Mouse (Mus musculus) midbrain, embryonic 14.5 days (tissue): ENCODE results near the gene 2010111I01Rik. TPM values are rescaled to one million over a fixed set of nuclear protein-coding genes. Genes with fewer than 3 reads are reported as not detected.
A peak's percentile ranks its signal among the peaks of the same experiment; 100 is the strongest.

Source experiments
- ATAC-seq: fragments of 200-750 bp; cut with Nextera tagmentation; 2 replicates; pipeline ENCODE4 v1.8.0; 2017; ENCODE audit warnings: moderate number of reproducible peaks, moderate library complexity; ENCODE audit not compliant: low FRiP score, low TSS enrichment
- DNase-seq: peaks from one replicate; pipeline ENCODE4 v3.0.0-alpha.2; 2015
- H3K27ac ChIP-seq: fragments of 300-500 bp; sonication (generic); replicated peaks from 2 replicates; pipeline ENCODE4 v1.5.1; 2014; ENCODE audit warnings: mild to moderate bottlenecking, low read depth, low read length, moderate library complexity
- H3K27me3 ChIP-seq: fragments of 300-500 bp; sonication (generic); 2 replicates; pipeline ENCODE4 v1.6.1; 2014; ENCODE audit warnings: low read length, control low read depth, mixed read lengths; ENCODE audit not compliant: control insufficient read depth, insufficient read depth
- H3K36me3 ChIP-seq: fragments of 300-500 bp; sonication (generic); 2 replicates; pipeline ENCODE4 v1.6.1; 2014; ENCODE audit warnings: low read length, control low read depth; ENCODE audit not compliant: control insufficient read depth, insufficient read depth
- H3K4me1 ChIP-seq: fragments of 300-500 bp; sonication (generic); 2 replicates; pipeline ENCODE4 v1.6.1; 2014; ENCODE audit warnings: mild to moderate bottlenecking, antibody characterized with exemption, low read length, control low read depth; ENCODE audit not compliant: control insufficient read depth, insufficient read depth
- H3K4me2 ChIP-seq: fragments of 300-500 bp; sonication (generic); 2 replicates; pipeline ENCODE4 v1.6.1; 2014; ENCODE audit warnings: mild to moderate bottlenecking, low read length, moderate library complexity
- H3K4me3 ChIP-seq: fragments of 300-500 bp; sonication (generic); replicated peaks from 2 replicates; pipeline ENCODE4 v1.5.1; 2014; ENCODE audit warnings: low read depth, low read length
- H3K9ac ChIP-seq: fragments of 300-500 bp; sonication (generic); replicated peaks from 2 replicates; pipeline ENCODE4 v1.6.1; 2014; ENCODE audit warnings: mild to moderate bottlenecking, low read length, moderate library complexity
- H3K9me3 ChIP-seq: fragments of 300-500 bp; sonication (generic); 2 replicates; pipeline ENCODE4 v1.6.1; 2016; ENCODE audit warnings: low read length, control low read depth, mixed read lengths; ENCODE audit not compliant: control insufficient read depth
- WGBS: fragments of 180-500 bp; shearing (Covaris S2); extraction: QIAGEN DNeasy Blood & Tissue Kit; methylation state at CpG from one replicate; pipeline ENCODE4 v1.1.7; 2014; 5-methylcytosine and 5-hydroxymethylcytosine counted together
- polyA plus RNA-seq: library from polyadenylated mRNA; unstranded; fragments of >200 nt; fragmentation: Nextera tagmentation; extraction: Ambion mirVana; gene quantifications from 2 replicates; pipeline ENCODE4 v1.2.1, GENCODE M21; 2014

Gene 2010111I01Rik
- polyA plus RNA-seq, 1 experiment from 2014 or later = 32.0 TPM

GRCm38 (mm10) chr13:63187145-63188143 lies 222.8 kb downstream of the 2010111I01Rik start:
- Histone ChIP-seq H3K27ac (no peak overlapping the region), H3K4me1 (no peaks in the 10 kb centered on the region; the same call in 1 of the 2 replicates), H3K9me3 (no peaks in the 10 kb centered on the region), H3K4me2 (no peak overlapping the region), H3K27me3 (no peaks in the 10 kb centered on the region), H3K36me3 (peaks cover 5% of the 10 kb centered on the region; the same call in 1 of the 2 replicates), H3K4me3 (no peak overlapping the region), H3K9ac (no peak overlapping the region)
- DNase-seq = no peak
- no peak for ATAC-seq
- WGBS = 84% methylated on average over 13 of the region's 13 CpGs

DNA sequence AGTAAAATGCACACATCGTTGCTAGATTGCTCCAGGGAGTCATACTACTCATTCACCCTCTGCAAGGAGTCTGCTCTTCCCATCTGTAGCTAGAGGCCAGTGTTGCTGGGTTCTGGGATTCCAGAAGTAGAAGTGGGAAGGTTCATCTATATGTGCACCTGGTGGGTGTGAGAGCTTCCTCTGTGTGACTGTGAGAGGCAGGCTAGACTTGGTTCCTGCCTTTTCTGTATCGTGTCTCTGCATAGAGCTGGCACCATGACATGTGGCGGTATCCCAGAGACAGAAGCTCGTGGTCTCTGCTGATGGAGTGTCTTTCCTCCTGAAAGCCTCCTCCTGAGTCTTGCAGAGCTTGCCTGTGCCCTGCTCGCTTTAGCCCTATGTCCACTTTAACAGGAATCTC lies 223.6 kb downstream of the 2010111I01Rik start:
- Histone ChIP-seq H3K4me2 (no peak overlapping the region), H3K36me3 (peaks cover 5% of the 10 kb centered on the region; the same call in 1 of the 2 replicates), H3K4me1 (no peaks in the 10 kb centered on the region; the same call in 1 of the 2 replicates), H3K9me3 (no peaks in the 10 kb centered on the region), H3K4me3 (no peak overlapping the region), H3K9ac (no peak overlapping the region), H3K27ac (no peak overlapping the region), H3K27me3 (no peaks in the 10 kb centered on the region)
- ATAC-seq = no peak
- 83% methylated on average over 5 of the region's 5 CpGs for WGBS
- no peak for DNase-seq

DNA sequence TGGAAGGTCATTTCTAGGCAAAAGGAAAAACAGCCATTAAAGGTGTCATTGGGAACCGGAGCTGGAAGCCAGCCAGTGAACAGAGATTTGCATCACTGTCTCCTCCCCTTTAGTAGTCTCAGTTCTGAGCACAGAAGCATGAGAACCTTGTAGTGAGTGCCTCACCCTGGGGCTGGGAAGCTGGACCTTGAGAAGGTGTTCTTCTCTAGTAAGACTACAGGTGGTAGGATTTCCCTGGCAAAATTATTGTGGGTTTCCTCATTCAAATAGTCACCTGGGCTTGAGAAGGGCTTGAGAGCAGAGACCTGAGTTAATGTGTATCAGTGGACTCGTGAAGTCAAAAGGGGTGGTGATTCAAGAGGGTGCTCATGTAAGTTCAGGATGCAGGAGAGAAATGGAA lies 224.1 kb downstream of the 2010111I01Rik start:
- Histone ChIP-seq H3K4me3 (no peak overlapping the region), H3K4me1 (no peaks in the 10 kb centered on the region; the same call in 1 of the 2 replicates), H3K27ac (no peak overlapping the region), H3K4me2 (no peak overlapping the region), H3K9ac (no peak overlapping the region), H3K36me3 (peaks cover 5% of the 10 kb centered on the region; the same call in 1 of the 2 replicates), H3K9me3 (no peaks in the 10 kb centered on the region), H3K27me3 (no peaks in the 10 kb centered on the region)
- no peak for ATAC-seq
- DNase-seq = peak; percentile 23
- 67% methylated on average over 2 of the region's 2 CpGs for WGBS

DNA sequence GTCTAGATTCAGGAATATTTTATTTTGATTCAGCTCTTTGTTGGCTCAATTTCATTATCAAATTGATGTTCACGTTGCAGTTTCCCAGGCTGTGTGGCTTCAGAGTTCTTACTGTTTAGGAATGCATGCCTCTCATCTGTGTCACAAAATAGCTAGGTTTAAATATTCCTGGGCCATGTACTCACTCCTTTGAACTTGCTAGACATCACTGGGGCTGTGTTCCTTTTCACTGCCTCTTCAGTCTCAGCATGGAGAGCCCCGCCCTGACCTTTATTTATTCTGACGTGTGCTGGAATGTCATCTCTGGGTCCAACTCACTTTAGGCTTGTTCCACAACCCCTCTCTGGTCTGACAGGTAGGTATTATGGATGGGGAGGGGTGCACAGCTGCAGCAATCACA lies 228.7 kb downstream of the 2010111I01Rik start:
- no peak for DNase-seq
- Histone ChIP-seq H3K27me3 (no peaks in the 10 kb centered on the region), H3K4me1 (no peaks in the 10 kb centered on the region), H3K4me3 (no peak overlapping the region), H3K4me2 (no peak overlapping the region), H3K36me3 (peaks cover 5% of the 10 kb centered on the region; the same call in 1 of the 2 replicates), H3K9ac (no peak overlapping the region), H3K27ac (no peak overlapping the region), H3K9me3 (no peaks in the 10 kb centered on the region)
- no peak for ATAC-seq
- WGBS = 57% methylated on average over 3 of the region's 3 CpGs

DNA sequence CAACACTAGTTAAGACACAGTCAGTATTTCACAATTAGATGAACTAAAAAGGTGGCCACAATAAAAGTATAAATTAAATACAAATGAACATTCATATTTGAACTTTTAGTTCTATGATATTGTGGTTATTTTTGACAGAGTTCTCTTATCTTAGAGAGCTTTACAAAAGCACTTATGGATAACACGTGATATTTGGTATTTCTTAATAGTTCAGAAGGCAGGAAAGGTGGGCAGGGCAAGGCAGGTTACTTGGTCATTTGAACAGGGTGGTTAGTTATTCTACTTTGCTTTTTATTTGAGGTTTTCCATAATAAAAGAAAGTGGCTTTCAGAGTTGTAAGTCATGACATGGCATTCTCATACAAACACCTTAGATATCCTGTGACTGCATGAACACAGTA lies 233.3 kb downstream of the 2010111I01Rik start:
- DNase-seq (no peak), ATAC-seq (no peak)
- no peak overlapping the region for H3K27ac ChIP-seq
- H3K9ac ChIP-seq = no peak overlapping the region
- H3K9me3 ChIP-seq = no peaks in the 10 kb centered on the region
- H3K27me3 ChIP-seq = no peaks in the 10 kb centered on the region
- H3K4me2 ChIP-seq = no peak overlapping the region
- no peaks in the 10 kb centered on the region for H3K36me3 ChIP-seq
- H3K4me1 ChIP-seq = no peaks in the 10 kb centered on the region
- no peak overlapping the region for H3K4me3 ChIP-seq
- WGBS = 90% methylated on average over 1 of the region's 1 CpGs

DNA sequence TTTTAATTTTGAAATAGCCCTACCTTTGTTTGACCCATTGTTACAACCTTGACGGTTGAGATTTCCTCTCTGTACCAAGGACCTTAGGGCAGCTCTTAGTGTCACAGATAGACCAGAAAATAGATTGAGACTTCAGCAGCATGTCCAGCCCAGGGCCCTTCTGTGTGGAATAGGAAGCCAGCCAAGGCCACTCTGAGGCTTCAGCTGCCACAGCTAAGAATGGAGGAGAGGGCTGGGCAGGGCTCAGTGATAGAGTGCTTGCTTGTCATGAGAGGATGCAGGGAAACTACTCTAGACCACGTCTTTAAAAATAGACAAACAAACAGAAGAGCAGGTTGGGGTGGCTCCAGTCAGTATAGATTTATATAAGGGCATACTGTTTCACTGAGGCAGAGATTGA lies 234.9 kb downstream of the 2010111I01Rik start:
- H3K4me2 ChIP-seq = no peak overlapping the region
- no peaks in the 10 kb centered on the region for H3K36me3 ChIP-seq
- H3K9me3 ChIP-seq = no peaks in the 10 kb centered on the region
- H3K9ac ChIP-seq = no peak overlapping the region
- H3K4me1 ChIP-seq = peaks cover 10% of the 10 kb centered on the region; the same call in 1 of the 2 replicates
- no peak overlapping the region for H3K27ac ChIP-seq
- no peak overlapping the region for H3K4me3 ChIP-seq
- DNase-seq (no peak), ATAC-seq (no peak)
- H3K27me3 ChIP-seq = no peaks in the 10 kb centered on the region
- WGBS = 67% methylated on average over 2 of the region's 2 CpGs

DNA sequence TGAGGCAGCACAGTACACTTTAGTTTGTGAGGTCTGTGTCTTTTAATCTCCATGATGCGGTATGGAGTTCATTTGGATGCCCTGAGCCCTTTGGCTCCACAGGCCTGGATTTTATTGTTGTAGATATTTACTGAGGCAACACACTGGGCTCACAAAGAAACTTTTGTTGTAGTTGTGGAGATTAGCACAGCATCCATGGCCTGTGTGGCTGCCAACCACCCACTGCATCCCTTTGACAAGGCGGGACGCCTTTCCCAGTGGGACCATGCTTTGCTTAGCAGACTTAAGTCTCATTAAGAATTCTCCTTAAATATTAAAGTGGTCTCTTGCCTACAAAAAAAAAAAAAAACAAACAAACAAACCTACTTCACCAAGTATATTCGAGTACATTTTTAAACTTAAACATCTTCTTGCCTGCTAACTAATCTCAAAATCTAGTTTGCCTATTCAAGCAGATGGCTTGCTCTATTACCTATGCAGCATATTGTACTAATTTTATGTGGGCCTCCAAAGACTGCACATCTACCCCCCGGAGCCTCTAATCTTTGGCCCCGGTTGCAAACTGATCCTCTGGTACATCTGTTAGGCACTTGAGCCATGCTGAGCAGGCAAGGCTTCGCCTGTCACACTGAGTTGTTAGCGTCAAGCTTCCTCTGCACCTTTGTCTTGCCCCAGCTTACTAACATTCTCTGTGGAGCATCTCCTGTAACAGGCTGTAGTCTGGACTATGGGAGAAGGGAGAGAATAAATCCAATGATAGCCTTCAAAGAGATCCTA lies 239.0 kb downstream of the 2010111I01Rik start:
- Histone ChIP-seq H3K4me1 (peaks cover 10% of the 10 kb centered on the region; the same call in 1 of the 2 replicates), H3K4me2 (no peak overlapping the region), H3K27ac (no peak overlapping the region; the same call in 1 of the 2 replicates), H3K27me3 (no peaks in the 10 kb centered on the region), H3K4me3 (no peak overlapping the region), H3K9ac (no peak overlapping the region), H3K9me3 (no peaks in the 10 kb centered on the region), H3K36me3 (no peaks in the 10 kb centered on the region)
- DNase-seq (peak; percentile 63), ATAC-seq (peak; percentile 55; the same call in 1 of the 2 replicates)
- WGBS = 15% methylated on average over 8 of the region's 8 CpGs

GRCm38 (mm10) chr13:63205750-63206149 lies 241.1 kb downstream of the 2010111I01Rik start:
- no peak overlapping the region for H3K27ac ChIP-seq
- 76% methylated on average over 4 of the region's 4 CpGs for WGBS
- no peak for DNase-seq
- no peak overlapping the region for H3K4me3 ChIP-seq
- no peak for ATAC-seq
- H3K36me3 ChIP-seq = no peaks in the 10 kb centered on the region
- H3K9ac ChIP-seq = no peak overlapping the region
- no peak overlapping the region for H3K4me2 ChIP-seq
- no peaks in the 10 kb centered on the region for H3K9me3 ChIP-seq
- peaks cover 10% of the 10 kb centered on the region; the same call in 1 of the 2 replicates for H3K4me1 ChIP-seq
- H3K27me3 ChIP-seq = no peaks in the 10 kb centered on the region
